Mouse (Mus musculus) CD4-positive, CD25-positive, alpha-beta regulatory T cell, adult 4 months (primary cell): ENCODE data around the gene Pdk1. TPM values are rescaled to one million over a fixed set of nuclear protein-coding genes. Genes with fewer than 3 reads are reported as not detected.
"Not testable (repeated sequence)": the region's sequence is repeated elsewhere in the genome, so short reads cannot be mapped to it uniquely, and the experiment has no call there.

ENCODE experiments used
- ATAC-seq: one replicate; pipeline ENCODE4 v1.8.0; 2017
- polyA plus RNA-seq, 2 experiments: library from polyadenylated mRNA; unstranded; fragments of 100-300 nt; shearing (Covaris generic); gene quantifications; one replicate each; pipeline ENCODE4 v1.2.1; 2017

The Pdk1 gene
- polyA plus RNA-seq, 2 experiments from 2014 or later = 37.4 to 41.7 TPM

DNA sequence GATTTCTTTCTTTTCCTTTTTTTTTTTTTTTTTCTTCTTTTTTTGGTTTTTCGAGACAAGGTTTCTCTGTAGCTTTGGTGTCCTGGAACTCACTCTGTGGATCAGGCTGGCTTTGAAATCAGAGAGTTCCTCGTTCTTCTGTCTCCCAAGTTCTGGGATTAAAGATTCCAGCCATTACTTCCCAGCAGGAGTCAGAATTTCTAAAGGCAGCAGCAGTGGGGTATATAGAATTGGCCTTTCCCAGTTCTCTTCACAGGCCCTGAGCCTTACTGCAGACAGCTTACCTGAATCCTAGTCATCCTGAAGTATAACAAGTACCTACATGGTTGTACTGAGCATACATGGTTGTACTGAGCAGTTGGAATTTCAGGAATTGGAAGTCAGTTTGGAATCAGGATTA is 1.8 kb downstream of the Pdk1 start:
- ATAC-seq = no peak

DNA sequence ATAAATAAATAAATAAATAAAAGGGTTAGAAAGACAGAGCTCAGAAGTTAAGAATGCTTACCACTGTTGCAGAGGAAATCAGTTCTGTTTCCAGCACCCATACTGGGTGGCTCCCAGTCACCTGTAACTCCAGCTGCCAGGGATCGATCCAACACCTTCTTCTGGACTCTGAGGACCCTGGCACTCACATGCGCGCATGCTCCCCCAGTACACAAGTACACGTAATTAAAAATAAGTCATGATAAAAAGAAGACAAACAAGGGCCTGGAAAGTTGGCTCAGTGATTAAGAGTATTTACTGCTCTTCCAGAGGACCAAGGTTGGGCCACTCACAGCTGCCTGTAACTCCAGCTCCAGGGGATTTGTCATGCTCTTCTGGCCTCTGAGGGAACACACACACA is 4.8 kb downstream of the Pdk1 start:
- no peak for ATAC-seq

DNA sequence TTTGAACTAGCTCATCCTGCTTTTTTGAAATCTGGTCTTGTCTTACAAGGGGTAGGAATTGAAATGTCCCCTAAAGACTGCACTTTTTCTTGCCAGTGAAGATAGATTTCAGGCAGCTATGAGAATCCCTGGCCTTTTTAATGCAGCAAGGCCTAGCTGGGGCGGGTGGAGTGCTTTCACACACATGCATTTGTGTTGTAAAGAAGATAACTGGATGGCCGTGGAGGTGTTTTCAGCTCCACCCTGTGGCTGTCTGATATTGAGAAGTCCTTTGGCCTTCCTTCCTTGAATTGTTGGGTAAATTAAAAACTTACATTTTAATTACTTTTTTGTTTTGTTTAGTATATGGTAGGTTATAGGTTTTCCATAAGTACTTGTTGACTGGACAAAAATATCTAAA is 5.4 kb downstream of the Pdk1 start:
- ATAC-seq = no peak

DNA sequence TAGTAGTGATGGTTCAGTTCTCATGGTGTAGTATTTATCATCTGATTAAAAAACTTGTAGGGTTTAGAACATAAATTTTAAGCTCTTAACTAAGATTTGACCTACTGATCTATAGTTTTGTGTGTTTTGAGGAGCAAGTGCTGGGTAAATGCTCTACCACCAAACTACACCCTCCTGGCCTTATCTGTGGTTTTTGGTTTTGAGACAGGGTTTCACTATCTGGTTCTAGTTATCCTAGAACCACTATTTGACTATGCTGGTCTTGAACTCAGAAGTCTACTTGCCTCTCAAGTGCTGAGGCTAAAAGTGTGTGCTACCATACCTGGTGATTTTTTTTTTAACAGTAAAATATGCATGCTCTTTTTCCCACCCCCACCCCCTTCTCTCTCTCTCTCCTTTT is 5.9 kb downstream of the Pdk1 start:
- ATAC-seq = no peak

DNA sequence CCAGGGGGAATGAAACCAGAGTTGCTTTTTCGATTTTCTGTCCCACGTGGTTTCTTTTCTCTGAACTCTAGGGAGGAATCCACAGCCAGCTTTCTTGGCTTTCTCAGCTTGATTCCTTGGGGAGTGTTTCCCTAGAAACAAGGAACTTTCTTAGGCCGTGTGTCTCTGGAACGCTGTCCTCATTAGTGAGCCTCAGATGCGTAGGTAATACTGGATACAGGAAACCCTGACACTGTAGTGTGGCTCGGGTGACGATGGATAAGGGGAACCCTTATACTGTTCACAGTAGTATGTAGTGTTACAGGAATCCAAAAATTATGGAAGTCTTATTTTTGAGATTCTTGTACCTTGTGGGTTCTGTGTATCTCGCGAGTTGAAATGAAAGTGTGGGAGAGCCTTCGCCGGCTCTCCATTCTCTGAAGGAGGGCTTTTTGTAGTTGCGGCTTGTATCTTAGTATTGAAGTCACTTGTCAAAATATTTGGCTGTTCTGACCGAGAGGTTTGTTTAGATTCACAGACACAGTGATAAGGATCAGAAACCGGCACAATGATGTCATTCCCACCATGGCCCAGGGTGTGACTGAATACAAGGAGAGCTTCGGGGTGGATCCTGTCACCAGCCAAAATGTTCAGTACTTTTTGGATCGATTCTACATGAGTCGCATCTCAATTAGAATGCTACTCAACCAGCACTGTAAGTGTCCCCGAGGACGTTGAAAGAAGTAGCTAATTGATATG is 10.1 kb downstream of the Pdk1 start:
- ATAC-seq = no peak

DNA sequence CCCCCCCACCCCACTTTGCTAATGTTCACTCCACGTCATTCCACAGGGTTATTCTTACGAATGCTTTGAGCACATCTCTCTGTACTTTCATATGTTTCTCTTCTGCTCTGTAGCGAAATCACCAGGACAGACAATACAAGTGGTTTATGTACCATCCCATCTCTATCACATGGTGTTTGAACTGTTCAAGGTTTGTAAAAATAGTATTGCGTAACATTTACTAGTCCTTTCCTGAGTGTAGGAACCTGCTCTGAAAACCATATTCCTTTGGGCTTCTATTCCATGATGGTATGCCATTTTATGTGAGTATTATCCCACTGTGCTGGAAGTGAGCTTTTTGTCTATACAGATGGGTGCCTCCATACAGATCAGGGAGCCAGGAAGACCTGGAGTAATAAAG is 14.2 kb downstream of the Pdk1 start:
- no peak for ATAC-seq

DNA sequence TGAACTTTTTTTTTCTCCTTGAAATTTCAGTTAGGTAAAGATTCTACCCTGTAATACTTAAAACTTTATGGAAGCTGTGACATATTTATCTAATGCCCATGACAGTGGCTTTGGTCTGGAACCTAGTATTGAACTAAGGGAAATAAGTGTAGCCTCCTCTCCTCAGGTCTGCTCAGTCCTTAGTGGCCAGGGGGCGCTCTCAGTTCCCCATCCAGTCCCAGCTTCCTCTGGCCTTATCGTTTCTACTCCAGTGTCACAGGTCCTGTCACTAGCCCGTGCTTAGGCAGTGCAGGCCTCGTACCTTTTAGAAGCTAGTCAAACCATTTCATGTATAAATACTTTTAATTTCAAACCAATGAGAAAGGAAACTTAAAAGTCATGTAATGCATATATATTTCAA is 15.4 kb downstream of the Pdk1 start:
- no peak for ATAC-seq

DNA sequence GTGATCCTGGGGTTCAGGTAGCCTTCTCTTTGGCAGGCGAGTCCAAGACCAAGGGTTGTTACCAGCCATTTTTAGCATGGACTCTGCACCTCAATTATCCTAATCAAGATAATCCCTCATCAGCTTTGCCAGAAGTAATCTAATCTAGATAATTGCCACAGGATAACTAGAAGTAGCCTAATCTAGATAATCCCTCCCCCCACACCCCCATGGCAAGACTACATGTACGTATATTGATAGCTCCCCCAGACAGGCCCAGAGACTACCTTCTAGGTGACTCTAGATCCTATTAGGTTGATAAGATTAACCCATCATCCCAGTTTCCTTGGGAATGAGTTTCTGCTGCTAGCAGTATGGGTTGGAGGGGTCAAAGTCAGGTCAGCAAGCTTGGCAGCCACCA is 18.5 kb downstream of the Pdk1 start:
- ATAC-seq = no peak

DNA sequence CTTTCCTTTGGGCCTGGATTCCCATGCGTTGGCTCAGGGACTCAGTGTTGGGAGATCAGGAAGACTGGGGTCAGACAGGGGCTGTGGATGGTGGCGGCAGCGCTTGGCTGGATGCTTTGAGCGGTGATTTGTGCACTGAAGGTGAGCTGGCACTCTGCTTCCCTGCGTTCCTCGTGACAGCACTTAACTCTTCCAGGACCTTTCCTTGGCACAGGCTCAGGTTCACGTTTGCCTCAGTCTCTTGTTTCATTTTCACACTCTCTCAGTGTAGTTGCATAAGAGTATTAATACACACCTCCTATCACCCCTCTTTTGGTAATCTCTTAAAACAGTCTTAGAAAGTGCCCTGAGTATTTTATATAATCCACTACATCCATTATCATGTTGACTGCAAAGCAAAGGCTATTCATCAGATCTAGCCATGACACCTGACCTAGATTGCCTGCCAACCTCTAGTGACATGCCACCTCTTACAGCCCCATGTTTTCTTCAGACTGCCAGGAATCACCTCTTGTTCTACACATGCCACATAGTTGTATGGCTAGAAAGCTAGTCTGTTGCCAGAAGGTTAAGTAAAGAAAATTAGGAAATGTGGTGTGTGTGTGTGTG is 19.8 kb downstream of the Pdk1 start:
- ATAC-seq = no peak

DNA sequence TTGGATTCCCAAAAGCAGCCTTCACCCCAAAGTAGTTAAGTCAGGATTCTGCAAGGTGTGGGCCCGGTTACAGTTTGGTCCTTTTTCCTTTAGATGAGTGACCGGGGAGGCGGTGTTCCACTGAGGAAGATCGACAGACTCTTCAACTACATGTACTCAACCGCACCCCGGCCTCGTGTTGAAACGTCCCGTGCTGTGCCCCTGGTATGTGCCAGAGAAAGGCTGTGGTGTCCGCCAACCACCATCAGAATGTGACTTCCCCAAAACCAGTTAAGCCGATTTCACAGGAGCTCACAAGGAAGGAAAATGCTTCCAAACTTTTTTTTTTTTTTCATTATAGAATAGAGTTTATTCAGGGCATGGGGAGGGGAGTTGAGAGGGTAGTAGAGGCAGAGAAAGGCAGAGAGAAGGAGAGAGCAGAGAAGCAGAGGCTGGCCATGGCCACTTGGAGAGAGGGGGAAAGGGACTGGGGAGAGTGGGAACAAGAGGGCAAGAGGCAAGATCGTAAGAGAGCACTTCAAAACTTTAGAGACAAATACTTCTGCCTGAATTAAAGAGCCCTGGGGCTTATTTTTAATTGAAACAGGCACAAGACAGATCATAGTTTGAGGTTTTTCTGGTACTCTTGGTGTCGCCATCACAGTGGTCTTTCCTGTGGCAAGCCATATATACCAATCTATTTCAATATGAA is 22.7 kb downstream of the Pdk1 start:
- no peak for ATAC-seq

DNA sequence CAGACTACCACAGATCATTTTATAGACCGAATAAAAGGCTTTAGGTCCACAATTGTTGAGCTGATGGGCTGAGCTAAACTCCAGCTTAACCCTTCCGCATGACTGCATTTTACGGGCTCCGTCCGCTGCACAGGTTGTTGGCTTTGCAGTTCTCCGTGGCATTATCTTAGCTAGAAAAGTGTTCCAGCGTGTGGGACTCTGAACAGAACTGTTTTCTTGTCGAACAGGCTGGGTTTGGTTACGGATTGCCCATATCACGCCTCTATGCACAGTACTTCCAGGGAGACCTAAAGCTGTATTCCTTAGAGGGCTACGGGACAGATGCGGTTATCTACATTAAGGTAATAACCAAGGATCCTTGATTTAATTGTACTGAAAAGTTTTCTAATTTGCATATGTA is 24.4 kb downstream of the Pdk1 start:
- no peak for ATAC-seq

DNA sequence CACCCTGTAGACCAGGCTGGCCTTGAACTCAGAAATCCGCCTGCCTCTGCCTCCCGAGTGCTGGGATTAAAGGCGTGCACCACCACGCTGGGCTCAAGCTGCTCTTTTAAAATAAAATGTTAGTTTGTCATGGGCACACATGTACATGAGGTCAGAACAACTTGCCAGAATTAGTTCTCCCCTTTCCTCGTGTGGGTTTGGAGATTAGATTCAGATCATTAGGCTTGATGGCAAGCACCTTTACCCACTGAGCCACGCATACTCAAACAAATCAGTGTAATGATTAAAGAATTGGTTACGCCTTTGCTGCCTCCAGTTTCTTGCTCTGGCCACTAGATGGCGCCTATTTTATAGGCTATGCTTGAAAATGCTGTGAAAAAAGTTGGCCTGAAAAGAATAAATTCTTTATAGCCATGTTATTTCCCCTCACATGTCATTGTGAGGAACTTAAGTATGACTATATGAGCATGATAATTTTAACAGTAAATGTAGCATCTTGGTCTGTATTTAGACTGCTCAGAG is 25.4 kb downstream of the Pdk1 start:
- ATAC-seq = peak; percentile 76

DNA sequence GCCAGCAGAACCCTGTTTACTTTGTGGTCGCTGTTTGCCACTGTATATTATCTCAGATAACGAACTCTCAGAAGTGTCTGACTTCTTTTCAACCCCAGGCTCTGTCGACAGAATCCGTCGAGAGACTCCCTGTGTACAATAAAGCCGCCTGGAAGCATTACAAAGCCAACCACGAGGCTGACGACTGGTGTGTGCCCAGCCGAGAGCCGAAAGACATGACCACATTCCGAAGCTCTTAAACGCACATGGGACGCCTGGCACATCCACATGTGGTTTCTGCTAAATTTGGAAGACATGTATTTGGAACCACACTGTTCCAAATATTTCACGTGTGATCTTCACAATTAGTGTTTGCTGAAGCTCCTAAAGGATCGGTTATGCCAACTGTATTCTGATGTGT is 26.9 kb downstream of the Pdk1 start:
- ATAC-seq = no peak

DNA sequence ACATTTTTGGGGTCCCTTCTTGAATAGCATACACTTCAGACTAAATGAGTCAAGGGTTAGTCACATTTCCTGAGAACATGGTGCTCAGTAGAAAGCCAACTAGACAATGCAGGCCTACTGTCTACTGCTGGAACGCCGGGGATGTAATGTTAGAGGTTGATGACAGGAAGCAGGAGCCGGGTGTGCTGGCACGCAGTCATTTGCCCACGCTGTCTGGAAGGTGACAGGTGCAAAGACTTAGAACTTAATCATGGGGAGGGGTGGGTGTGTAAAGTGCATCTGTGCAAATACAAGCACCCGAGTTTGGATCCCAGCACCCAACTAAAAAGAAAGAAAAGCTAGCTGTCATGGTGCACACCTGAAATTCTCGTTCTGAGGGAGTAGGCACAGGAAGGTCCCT is 32.1 kb downstream of the Pdk1 start:
- no peak for ATAC-seq

DNA sequence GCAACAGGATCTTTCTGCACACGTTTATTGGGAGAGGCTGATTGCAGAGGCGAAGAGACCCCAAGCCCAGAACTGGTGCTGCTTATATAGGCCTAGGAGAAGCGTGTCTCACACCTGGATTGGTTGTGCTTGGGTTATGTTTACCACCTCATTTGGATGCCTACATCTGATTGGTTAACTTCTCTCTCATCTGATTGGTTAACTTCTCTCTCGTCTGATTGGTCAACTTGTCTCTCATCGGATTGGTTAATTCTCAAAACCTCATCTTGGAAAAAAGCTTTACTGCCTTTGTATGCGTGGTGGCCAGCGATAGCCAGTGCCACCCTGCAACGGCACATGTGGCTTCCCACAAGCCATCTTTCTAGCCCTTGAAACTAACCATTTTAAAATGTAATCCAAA is 33.3 kb downstream of the Pdk1 start:
- ATAC-seq = not testable (repeated sequence)

DNA sequence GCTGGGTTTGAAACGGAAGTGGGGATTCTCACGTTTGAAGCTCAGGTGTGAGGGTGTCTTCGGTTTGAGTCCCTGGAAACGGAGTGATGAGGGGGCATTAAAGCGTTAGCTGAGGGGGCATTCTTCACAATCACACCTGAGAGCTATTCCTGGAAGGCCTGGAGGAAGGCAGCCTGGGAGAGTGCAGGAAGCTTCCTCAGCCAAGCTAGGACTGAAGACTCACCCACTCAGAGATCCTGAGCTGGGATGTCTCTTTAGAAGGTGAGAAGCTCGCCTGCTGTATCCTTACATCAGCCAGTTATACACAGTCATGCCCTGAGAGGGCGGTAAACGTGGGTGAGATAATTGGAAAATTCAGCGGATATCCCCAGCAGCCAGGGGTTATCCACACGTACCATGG is 40.9 kb downstream of the Pdk1 start:
- no peak for ATAC-seq

DNA sequence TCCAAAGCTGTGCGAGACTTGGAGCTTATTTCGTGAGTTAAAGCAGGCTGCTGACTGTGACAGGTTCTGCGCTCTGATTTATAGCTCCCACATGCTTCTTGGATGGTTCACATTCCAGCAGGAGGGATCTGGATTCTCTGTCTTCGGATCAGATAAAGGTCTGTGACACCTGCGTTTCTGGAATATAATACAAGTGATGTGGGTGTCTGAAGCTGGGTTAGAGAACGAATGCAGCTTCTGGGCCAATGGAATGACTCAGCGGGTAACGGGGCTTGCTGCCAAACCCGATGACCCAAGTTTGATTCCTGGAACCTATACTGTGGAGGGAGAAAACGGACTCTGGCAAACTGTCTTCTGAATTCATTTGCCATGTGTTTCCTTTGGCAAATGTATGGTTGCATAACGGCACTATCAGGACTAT is 46.2 kb downstream of the Pdk1 start:
- ATAC-seq = no peak

DNA sequence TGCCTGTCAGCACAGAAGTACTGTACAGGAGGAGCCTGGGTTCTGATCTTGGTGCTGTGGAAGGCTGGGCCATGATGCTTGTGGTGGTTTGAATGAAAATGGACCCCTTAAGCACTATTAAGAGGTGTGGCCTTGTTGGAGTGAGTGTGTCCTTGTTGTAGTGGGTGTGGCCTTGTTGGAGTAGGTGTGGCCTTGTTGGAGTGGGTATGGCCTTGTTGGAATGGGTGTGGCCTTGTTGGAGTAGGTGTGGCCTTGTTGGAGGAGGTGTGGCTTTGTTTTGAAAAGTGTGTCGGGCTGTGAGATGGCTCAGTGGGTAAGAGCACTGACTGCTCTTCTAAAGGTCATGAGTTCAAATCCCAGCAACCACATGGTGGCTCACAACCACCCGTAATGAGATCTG is 51.9 kb downstream of the Pdk1 start:
- not testable (repeated sequence) for ATAC-seq

DNA sequence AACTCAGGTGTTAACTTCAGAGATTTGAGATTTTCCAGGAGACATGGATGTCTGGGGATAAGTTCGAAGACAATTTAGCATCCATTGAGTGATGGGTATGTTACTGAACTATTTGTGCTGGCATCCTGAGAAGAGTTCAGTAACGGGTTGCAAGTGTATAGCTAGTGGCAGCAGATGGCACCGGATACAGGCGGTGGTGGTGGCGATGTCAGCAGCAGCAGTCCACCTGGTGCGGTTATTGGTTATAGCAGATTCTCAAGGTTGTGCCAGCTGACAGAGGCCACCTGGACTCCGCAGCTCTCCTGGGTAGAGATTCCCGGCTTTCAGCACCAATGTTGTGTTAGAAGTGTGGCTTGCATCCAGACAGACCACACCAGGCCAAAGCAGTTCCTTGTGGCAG is 61.0 kb downstream of the Pdk1 start:
- no peak for ATAC-seq

DNA sequence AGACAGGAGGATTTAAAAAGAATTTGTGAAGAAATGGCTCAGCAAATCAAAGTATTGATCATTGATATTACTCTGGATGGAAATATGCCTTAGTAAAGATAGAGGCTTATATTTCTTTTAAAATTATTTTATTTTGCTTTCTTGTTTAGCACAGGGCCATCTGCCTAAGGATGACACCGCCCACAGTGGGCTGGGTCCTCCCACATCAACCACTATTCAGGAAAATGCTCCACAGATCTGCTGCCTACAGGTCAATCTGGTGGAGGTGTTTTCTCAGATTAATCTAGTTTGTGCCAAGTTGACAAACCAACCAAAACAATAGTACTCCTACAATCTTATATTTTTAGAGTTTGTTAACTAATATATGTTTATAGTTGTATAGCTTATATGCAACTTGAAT is 63.7 kb downstream of the Pdk1 start:
- ATAC-seq = no peak

DNA sequence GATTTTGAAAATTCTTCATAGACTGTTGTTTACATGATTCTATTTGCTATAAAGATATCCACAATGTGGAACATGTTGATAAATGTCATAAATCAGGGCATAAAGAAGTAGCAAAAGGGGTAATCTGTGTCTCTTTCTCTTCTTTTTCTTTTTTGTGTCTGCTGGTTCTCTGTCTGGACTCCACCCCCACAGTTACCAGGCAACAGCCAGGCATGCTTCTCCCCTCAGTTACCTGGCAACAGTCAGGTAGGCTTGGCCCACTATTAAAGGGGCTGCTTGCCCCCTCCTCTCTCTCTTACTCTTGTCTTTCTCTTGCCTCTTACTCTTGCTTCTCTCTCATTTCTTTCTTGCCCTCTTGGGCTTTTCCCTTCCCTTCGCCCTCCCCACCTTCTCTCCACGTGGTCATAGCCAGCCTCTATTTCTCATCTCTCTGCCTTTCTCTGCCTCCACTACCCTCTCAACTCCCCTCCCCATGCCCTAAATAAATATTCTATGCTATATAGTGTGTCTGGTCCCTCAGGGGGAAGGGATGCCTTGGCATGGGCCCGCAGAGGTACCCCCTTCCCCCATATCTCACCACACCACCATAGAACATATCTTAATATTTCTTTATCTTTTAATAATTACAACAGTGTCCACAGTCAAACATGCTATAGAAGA is 64.8 kb downstream of the Pdk1 start:
- ATAC-seq = no peak

DNA sequence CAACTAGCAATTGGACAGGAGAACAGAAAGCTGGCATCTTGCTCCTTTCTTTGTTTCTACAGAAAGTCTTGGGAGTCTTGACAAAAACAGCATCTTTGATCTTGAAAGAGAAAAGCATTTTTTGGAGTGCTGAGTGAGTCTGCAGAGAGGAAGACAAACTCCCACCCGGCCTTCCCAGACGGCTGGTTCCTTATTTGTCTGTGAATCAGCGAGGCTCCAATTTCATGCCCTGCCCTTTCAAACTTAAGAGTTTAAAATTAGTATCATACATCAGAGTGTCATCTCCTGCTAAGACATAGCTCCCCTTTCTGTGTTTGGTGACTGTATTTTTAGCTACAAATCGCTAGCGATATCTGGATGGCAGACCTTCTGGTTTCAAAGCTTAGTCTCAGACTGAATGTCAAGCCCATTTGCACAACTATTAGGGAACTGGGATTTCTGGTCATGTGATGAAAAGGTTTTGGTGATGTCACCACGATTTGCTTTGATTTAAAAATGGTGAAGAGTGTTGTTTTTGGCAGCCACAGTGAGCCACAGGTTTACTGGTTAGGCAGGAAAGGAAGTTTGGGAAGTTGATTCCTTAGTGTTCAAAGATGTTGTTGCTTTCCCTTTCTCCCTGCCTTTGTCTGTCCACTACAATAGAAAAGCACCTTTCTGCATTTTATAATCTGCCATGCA is 65.8 kb downstream of the Pdk1 start:
- ATAC-seq = no peak
